ENCODE assay signal across 8 mouse cellular contexts in the genomic region with DNA sequence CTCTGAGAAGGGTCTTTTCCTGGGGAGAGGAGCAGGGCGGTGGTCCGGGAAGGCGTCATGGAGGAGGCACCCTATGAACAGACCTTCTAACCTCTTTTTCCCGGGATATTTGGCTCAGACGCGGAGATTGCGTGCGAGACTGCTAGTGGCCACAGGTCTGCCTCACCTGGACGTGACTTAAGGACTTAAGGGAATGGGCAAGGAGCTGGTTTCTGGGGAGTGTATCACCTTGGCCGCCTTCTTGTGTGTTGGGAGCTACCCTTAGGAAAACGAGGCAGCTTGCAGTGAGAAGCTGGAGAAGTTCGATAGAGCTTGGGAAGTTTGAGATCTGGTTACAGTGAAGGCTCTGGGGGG. TPM values are rescaled to one million over a fixed set of nuclear protein-coding genes. Genes with fewer than 3 reads are reported as not detected.
A peak's percentile ranks its signal among the peaks of the same experiment; 100 is the strongest.
DNase-seq lines count a peak whose midpoint lies in the region; ATAC-seq and TF ChIP-seq lines count a peak whose summit lies in the region.

No protein-coding gene starts in this region.

- no peak for ATAC-seq in embryonic facial prominence, embryonic 11.5 days (replicated peaks; ENCODE audit: insufficient number of reproducible peaks, low FRiP score, low TSS enrichment, low read depth)
- peak; percentile 3 for ATAC-seq in intestine, embryonic 15.5 days

- TF ChIP-seq CTCF in liver, adult 2 months (IDR thresholded peaks at IDR 0.05; ENCODE audit: low read depth, low read length), result no peak

- no peak for TF ChIP-seq POLR2A in liver, adult 2 months (IDR thresholded peaks at IDR 0.05; ENCODE audit: extremely low read depth, insufficient read depth, low read length)
- no peak for TF ChIP-seq POLR2A in myocyte (IDR thresholded peaks at IDR 0.05; ENCODE audit: insufficient read length, low read depth)

- peak overlapping the region; percentile 89 for H3K4me2 ChIP-seq in embryonic facial prominence, embryonic 11.5 days (ENCODE audit: low read depth, low read length)
- peak overlapping the region; percentile 83 for H3K4me2 ChIP-seq in intestine, embryonic 15.5 days (replicated peaks)
- peak overlapping the region; percentile 95 for H3K4me2 ChIP-seq in myocyte (ENCODE audit: low read depth)

- DNase-seq in liver, adult 2 months (ENCODE audit: extremely low read depth, low read depth, low spot score), result peak; percentile 45
- no peak for DNase-seq in liver
- no peak for DNase-seq in embryonic facial prominence, embryonic 11.5 days (ENCODE audit: low spot score)
- no peak for DNase-seq in gastrocnemius, postnatal 10 days
- DNase-seq in right cerebral cortex, postnatal 25 days, result no peak
- no peak for DNase-seq in embryo, embryonic 10.5 days (ENCODE audit: low spot score)

- peak overlapping the region; percentile 92 for H3K9ac ChIP-seq in liver, adult 2 months (ENCODE audit: low read depth, low read length)
- H3K9ac ChIP-seq in embryonic facial prominence, embryonic 11.5 days (replicated peaks; ENCODE audit: low read length), result peak overlapping the region; percentile 91
- H3K9ac ChIP-seq in intestine, embryonic 15.5 days, result peak overlapping the region; percentile 79

- H3K36me3 ChIP-seq in liver, adult 2 months (ENCODE audit: control insufficient read depth, insufficient read depth, low read length), result peaks cover 6% of the 10 kb centered on the region; the same call in 1 of the 2 replicates
- no peaks in the 10 kb centered on the region; the same call in 1 of the 2 replicates for H3K36me3 ChIP-seq in embryonic facial prominence, embryonic 11.5 days (replicated peaks; ENCODE audit: control insufficient read depth, insufficient read depth, low read depth, low read length)
- peaks cover 11% of the 10 kb centered on the region; the same call in 1 of the 2 replicates for H3K36me3 ChIP-seq in intestine, embryonic 15.5 days
- peaks cover 16% of the 10 kb centered on the region for H3K36me3 ChIP-seq in myocyte (ENCODE audit: control insufficient read depth, insufficient read depth)

- peaks cover 22% of the 10 kb centered on the region for H3K4me1 ChIP-seq in liver, adult 2 months (ENCODE audit: control insufficient read depth, insufficient read depth, low read length)
- H3K4me1 ChIP-seq in embryonic facial prominence, embryonic 11.5 days (ENCODE audit: control insufficient read depth, insufficient read depth, low read length), result peaks cover 4% of the 10 kb centered on the region
- peaks cover 42% of the 10 kb centered on the region for H3K4me1 ChIP-seq in intestine, embryonic 15.5 days (replicated peaks)

- H3K9me3 ChIP-seq in embryonic facial prominence, embryonic 11.5 days (replicated peaks; ENCODE audit: control insufficient read depth, low read length), result no peaks in the 10 kb centered on the region
- no peaks in the 10 kb centered on the region for H3K9me3 ChIP-seq in intestine, embryonic 15.5 days

- peak overlapping the region; percentile 92 for H3K27ac ChIP-seq in liver, adult 2 months (replicated peaks; ENCODE audit: insufficient read depth, low read depth, low read length)
- peak overlapping the region; percentile 80; the same call in 1 of the 2 replicates for H3K27ac ChIP-seq in embryonic facial prominence, embryonic 11.5 days (replicated peaks; ENCODE audit: low read depth, low read length)
- peak overlapping the region; percentile 97 for H3K27ac ChIP-seq in intestine, embryonic 15.5 days

- peaks cover 21% of the 10 kb centered on the region; the same call in 1 of the 2 replicates for H3K79me2 ChIP-seq in liver, adult 2 months (ENCODE audit: control insufficient read depth, insufficient read depth, low read length)
- peaks cover 67% of the 10 kb centered on the region for H3K79me2 ChIP-seq in myocyte (ENCODE audit: control insufficient read depth, insufficient read depth)

- H3K4me3 ChIP-seq in liver, adult 2 months (ENCODE audit: insufficient read depth, low read depth, low read length), result peak overlapping the region; percentile 83
- peak overlapping the region; percentile 72 for H3K4me3 ChIP-seq in embryonic facial prominence, embryonic 11.5 days (ENCODE audit: low read depth, low read length)
- peak overlapping the region; percentile 69 for H3K4me3 ChIP-seq in intestine, embryonic 15.5 days (replicated peaks)
- H3K4me3 ChIP-seq in myocyte, result peak overlapping the region; percentile 80

- no peaks in the 10 kb centered on the region for H3K27me3 ChIP-seq in liver, adult 2 months (ENCODE audit: control insufficient read depth, insufficient read depth, low read length)
- no peaks in the 10 kb centered on the region for H3K27me3 ChIP-seq in embryonic facial prominence, embryonic 11.5 days (ENCODE audit: control insufficient read depth, insufficient read depth, low read length)
- no peaks in the 10 kb centered on the region for H3K27me3 ChIP-seq in intestine, embryonic 15.5 days (replicated peaks)
- H3K27me3 ChIP-seq in myocyte (ENCODE audit: control insufficient read depth, insufficient read depth, insufficient read length), result no peaks in the 10 kb centered on the region

- peak overlapping the region; percentile 72 for H3ac ChIP-seq in myocyte (ENCODE audit: control insufficient read depth, insufficient read length)

- WGBS in liver, adult 2 months, result under 1% methylated on average over 12 of the region's 12 CpGs
- WGBS in embryonic facial prominence, embryonic 11.5 days, result under 1% methylated on average over 12 of the region's 12 CpGs
- under 1% methylated on average over 12 of the region's 12 CpGs for WGBS in intestine, embryonic 15.5 days

TF ChIP-seq in myocyte, 11 proteins besides CTCF, POLR2A, EP300 and RAD21:
- TF ChIP-seq TCF12 (IDR thresholded peaks at IDR 0.05; ENCODE audit: insufficient read depth, poor library complexity, severe bottlenecking) (no peak), SRF (IDR thresholded peaks at IDR 0.05; ENCODE audit: control insufficient read depth, insufficient read length, low read depth) (no peak), E2F4 (IDR thresholded peaks at IDR 0.05; ENCODE audit: insufficient read depth) (no peak), MYOG (IDR thresholded peaks at IDR 0.05; ENCODE audit: control insufficient read depth in 1 of 3, insufficient read depth in 1 of 3, insufficient read length in 2 of 3, low read depth in 2 of 3) (no peak), MAX (IDR thresholded peaks at IDR 0.05; ENCODE audit: low read depth) (no peak), MYOD1 (IDR thresholded peaks at IDR 0.05; ENCODE audit: control insufficient read depth in 1 of 3, insufficient read length in 2 of 3, low read depth in 2 of 3) (no peak), POLR2AphosphoS2 (IDR thresholded peaks at IDR 0.05; ENCODE audit: insufficient read length, low read depth) (no peak), CEBPB (IDR thresholded peaks at IDR 0.05; ENCODE audit: insufficient read depth, poor library complexity, severe bottlenecking) (no peak), REST (IDR thresholded peaks at IDR 0.05; ENCODE audit: insufficient read depth, insufficient read length) (no peak), TCF3 (IDR thresholded peaks at IDR 0.05; ENCODE audit: insufficient read length, low read depth) (no peak), USF1 (IDR thresholded peaks at IDR 0.05; ENCODE audit: low read depth) (no peak)

RNA-seq across cellular contexts. Expression of gene Tspan4, which starts 0.7 kb away (rescaled TPM):
- total RNA-seq in liver, adult 2 months (2014; rRNA removed), result 66.9 and 67.1 TPM in 2 replicates
- polyA plus RNA-seq in liver, adult 2 months (2012; rRNA removed), result 78.1 and 135 TPM in 2 replicates
- 24.8 and 27.3 TPM in 2 replicates for polyA plus RNA-seq in embryonic facial prominence, embryonic 11.5 days (2014; fragmentation: Nextera tagmentation; extraction: Ambion mirVana)
- 60.7 and 67.8 TPM in 2 replicates for polyA plus RNA-seq in intestine, embryonic 15.5 days (2015; fragmentation: Nextera tagmentation; extraction: Ambion mirVana)
- polyA plus RNA-seq in myocyte (2012; fragmentation: generic; extraction: Trizol), result 95.5 TPM
- 10 to 100 TPM; 18.6 to 21.0 TPM for total RNA-seq in gastrocnemius, postnatal 10 days (2021)

RNA-seq across cellular contexts. Expression of gene Polr2l, which starts 0.8 kb away (rescaled TPM):
- total RNA-seq in liver, adult 2 months (2014; rRNA removed), result 41.1 and 43.3 TPM in 2 replicates
- 42.8 and 45.7 TPM in 2 replicates for polyA plus RNA-seq in liver, adult 2 months (2012; rRNA removed)
- 60.6 and 67.2 TPM in 2 replicates for polyA plus RNA-seq in embryonic facial prominence, embryonic 11.5 days (2014; fragmentation: Nextera tagmentation; extraction: Ambion mirVana)
- polyA plus RNA-seq in intestine, embryonic 15.5 days (2015; fragmentation: Nextera tagmentation; extraction: Ambion mirVana), result 57.9 and 61.9 TPM in 2 replicates
- 95.1 TPM for polyA plus RNA-seq in myocyte (2012; fragmentation: generic; extraction: Trizol)
- 10 to 100 TPM; 43.4 to 49.0 TPM for total RNA-seq in gastrocnemius, postnatal 10 days (2021)

RNA-seq across cellular contexts. Expression of gene Cd151, which starts 8.6 kb away (rescaled TPM):
- 51.9 and 52.7 TPM in 2 replicates for total RNA-seq in liver, adult 2 months (2014; rRNA removed)
- 92.8 and 103 TPM in 2 replicates for polyA plus RNA-seq in liver, adult 2 months (2012; rRNA removed)
- 39.2 and 42.4 TPM in 2 replicates for polyA plus RNA-seq in embryonic facial prominence, embryonic 11.5 days (2014; fragmentation: Nextera tagmentation; extraction: Ambion mirVana)
- 21.5 and 25.5 TPM in 2 replicates for polyA plus RNA-seq in intestine, embryonic 15.5 days (2015; fragmentation: Nextera tagmentation; extraction: Ambion mirVana)
- polyA plus RNA-seq in myocyte (2012; fragmentation: generic; extraction: Trizol), result 267 TPM
- total RNA-seq in gastrocnemius, postnatal 10 days (2021), result 10 to 100 TPM; 77.7 to 88.5 TPM

RNA-seq across cellular contexts. Expression of gene Cracr2b, which starts 14.9 kb away (rescaled TPM):
- 3.7 and 4.3 TPM in 2 replicates for total RNA-seq in liver, adult 2 months (2014; rRNA removed)
- 4.7 and 8.7 TPM in 2 replicates for polyA plus RNA-seq in liver, adult 2 months (2012; rRNA removed)
- polyA plus RNA-seq in embryonic facial prominence, embryonic 11.5 days (2014; fragmentation: Nextera tagmentation; extraction: Ambion mirVana), result 3.5 and 4.8 TPM in 2 replicates
- 16.5 and 22.0 TPM in 2 replicates for polyA plus RNA-seq in intestine, embryonic 15.5 days (2015; fragmentation: Nextera tagmentation; extraction: Ambion mirVana)
- polyA plus RNA-seq in myocyte (2012; fragmentation: generic; extraction: Trizol), result 2.4 TPM
- total RNA-seq in gastrocnemius, postnatal 10 days (2021), result 1 to 10 TPM; 8.6 to 9.9 TPM

RNA-seq across cellular contexts. Expression of gene Pnpla2, which starts 20.8 kb away (rescaled TPM):
- total RNA-seq in liver, adult 2 months (2014; rRNA removed), result 22.6 and 31.7 TPM in 2 replicates
- polyA plus RNA-seq in liver, adult 2 months (2012; rRNA removed), result 83.7 and 84.8 TPM in 2 replicates
- polyA plus RNA-seq in embryonic facial prominence, embryonic 11.5 days (2014; fragmentation: Nextera tagmentation; extraction: Ambion mirVana), result 10.5 and 11.1 TPM in 2 replicates
- 35.1 and 38.1 TPM in 2 replicates for polyA plus RNA-seq in intestine, embryonic 15.5 days (2015; fragmentation: Nextera tagmentation; extraction: Ambion mirVana)
- 50.5 TPM for polyA plus RNA-seq in myocyte (2012; fragmentation: generic; extraction: Trizol)
- 100 to 1,000 TPM; 119 to 151 TPM for total RNA-seq in gastrocnemius, postnatal 10 days (2021)
